Mouse (Mus musculus) spleen, embryonic (tissue): ENCODE data around the gene Kmo.

Experiments
- CTCF ChIA-PET: fragments of 350-600 bp; sonication (Branson Sonifier 250); formaldehyde crosslinking; loops from one replicate; lab custom pipeline; 2022; lab: Charles Lee

Kmo gene

DNA sequence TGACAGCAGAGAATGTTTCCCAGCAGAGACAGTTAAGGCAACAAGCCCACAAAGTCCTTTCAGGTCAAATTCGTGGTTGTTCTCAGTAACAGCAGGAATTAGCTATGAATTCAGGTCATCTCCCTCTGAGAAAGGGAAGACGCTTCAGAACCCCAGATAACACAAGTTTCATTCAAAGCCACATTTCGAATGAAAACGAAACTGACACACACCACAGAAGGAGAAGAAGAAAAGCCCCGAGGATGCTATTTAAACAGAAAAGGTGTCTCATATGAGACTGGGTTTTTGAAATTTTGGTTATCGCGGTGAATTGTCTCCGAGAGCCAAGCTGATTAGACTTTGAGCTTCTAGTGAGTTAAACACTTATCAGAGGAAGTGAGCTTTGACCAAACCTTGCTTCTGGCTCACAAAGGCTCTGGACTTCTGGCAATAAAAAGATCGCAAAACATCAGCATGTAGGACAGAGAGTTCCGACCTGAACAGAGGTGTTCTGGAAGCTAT is 11.6 kb downstream of the Kmo start:
- CTCF ChIA-PET: no interaction called here

DNA sequence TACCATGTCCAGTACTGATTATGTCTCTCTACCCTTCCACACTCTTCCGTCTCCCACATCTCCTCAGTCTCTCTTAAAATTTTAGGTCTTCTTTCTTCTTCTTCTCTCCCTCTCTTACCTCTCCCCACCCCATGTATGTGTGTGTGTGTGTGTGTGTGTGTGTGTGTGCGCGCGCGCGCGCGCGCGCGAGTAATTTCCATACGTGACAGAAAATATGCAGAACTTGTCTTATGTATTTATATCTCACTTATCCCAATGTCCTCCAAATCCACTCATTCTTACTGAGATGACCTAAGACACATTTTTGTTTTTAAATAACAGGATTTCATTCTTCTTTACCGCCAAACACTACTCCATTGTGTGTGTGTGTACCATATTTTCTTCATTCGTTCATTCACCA is 12.3 kb downstream of the Kmo start:
- CTCF ChIA-PET: no interaction called here

DNA sequence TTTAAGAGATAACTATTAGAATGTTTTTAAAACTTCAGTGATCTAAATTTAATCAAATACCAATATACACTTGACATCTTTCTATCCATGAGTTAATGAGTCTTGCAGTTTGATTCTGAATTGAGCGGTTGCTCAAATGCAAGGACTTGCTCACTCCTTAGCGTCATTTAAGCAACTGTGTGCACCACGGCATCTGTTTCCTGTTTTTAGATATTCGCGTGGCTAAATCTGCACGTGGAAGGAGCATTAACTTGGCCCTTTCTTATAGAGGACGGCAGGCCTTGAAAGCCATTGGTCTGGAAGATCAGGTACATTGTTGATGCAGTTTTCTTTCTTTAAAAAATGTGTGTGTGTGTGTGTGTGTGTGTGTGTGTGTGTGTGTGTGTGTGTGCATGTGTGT is 17.5 kb downstream of the Kmo start:
- CTCF ChIA-PET: no interaction called here

DNA sequence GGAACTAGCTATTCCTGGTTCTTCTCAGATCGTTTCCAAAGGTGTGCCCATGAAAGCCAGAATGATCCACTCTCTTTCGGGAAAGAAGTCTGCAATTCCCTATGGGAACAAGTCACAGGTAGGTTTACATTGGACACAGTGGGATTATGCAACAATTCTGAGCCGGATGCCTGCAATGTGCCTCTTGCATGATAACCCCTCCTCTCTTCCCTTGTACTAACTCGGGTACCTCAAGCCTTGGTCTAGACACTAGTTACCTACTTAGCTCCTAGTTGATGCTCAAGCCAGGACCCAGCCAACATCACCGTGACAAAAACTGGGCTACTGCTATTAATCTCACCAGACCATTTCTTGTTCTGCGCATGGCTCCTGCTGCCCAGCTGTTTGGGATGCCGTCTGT is 18.9 kb downstream of the Kmo start:
- CTCF ChIA-PET: no interaction called here

DNA sequence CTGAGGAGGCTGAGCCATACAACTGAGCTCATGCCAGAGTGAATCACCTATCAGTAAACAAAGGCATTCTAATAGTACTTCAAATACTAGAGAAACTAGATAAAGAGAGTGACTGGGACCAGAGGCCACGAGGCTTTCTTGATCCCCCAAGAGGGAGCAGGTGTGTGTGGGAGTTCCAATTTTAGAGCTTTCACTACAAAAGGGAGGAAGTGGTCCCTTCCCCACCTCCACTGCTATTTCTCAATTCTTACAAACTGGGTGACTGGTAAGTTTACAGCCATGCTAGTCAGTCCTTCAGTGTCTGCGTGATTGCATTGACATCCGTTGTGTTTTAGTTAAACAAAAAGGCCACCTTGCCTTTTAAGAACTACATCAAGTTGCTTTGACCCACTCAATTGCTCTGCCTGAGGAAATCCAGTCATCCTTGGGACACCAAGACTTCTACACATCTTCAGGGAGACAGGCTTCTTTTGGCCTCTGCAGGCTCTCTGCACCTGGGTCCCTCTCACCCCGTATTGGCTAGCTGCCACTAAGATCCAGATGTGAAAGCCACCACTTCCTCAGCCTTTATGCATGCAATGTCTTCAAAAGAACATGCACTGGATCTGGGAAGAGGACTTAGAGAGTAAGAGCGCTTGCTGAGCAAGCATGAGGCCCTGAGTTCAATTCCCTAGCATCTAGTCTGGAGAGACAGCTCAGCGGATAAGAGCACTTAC is 20.4 kb downstream of the Kmo start:
- CTCF ChIA-PET: interaction anchor here (0.5 to 0.6 kb wide), 2 partner anchors 15 to 23 kb away, joined by 3 read pairs; no protein-coding TSS in a partner anchor

DNA sequence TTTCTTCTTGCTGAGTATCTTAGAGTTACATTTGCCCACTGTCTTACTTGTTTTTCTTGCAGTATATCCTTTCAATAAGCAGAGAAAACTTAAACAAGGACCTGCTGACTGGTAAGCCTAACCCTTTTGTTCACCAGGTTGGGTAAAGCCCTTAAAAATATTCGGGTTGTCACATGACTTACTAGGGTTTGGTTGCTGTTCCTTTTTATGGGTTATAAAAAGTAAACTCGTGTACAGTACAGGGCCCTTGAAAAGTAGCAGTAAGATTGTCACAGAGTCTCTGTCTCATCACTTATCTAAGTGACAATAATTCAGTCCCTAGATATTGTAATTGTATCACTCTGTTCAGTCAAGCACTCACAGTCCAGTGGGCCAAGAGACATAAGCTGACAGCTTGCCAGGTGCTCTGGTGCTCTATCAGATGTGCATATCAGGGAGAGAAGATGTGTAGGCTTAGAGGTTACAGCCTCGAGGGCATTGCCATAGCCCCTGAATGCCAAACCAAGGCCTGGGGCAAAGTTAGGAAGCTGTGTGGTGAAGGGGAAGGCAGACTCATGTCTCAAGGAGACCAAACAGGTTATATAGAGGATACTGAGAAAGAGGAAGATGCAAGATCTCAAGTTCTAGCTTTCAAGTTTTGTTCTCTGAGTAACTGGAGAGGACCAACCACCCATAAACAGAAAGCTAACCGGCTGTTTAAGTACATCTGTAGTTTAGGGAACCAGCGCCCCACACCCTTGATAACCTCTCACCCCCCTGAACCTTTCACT is 23.5 kb downstream of the Kmo start:
- CTCF ChIA-PET: interaction anchor here (1.0 kb wide), 1 partner anchor 18 kb away, joined by 5 read pairs; the partner anchor contains the start of gene Fh1

DNA sequence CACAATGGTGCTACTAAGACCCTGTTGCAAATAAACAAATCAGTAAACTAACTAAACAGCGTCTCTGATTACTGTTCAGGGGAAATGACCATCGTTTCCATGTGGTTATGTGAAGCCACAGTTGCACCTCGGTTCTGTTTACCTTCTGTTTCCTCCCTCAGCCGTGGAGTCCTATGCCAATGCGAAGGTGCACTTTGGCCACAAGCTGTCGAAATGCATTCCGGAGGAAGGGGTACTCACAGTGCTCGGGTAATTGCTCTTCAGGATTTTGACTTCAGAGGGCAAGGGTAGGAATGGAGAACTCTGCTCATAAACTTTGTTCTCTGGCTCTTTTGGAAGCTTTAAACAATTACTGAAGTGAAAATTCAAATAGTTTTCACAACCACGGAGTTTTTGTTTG is 26.8 kb downstream of the Kmo start:
- CTCF ChIA-PET: no interaction called here

DNA sequence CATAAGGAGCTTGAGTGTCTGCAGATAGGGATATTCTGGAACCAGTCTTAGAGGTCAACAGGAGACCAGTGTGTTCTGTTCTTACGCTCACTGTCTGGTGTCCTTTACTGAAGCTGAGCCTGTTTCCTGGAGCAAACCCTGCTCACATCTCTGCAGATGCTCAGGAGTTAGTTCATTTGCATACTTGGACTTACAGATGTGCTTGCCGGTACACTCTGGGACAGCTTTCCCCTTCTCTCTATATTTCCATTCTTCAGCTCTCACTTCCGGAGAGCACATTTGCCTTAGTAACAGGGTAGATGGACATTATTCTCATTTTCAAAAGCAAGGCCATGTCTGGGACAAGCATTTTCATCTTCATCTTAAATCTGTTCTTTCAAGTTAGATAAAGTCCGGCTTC is 28.4 kb downstream of the Kmo start:
- CTCF ChIA-PET: no interaction called here

DNA sequence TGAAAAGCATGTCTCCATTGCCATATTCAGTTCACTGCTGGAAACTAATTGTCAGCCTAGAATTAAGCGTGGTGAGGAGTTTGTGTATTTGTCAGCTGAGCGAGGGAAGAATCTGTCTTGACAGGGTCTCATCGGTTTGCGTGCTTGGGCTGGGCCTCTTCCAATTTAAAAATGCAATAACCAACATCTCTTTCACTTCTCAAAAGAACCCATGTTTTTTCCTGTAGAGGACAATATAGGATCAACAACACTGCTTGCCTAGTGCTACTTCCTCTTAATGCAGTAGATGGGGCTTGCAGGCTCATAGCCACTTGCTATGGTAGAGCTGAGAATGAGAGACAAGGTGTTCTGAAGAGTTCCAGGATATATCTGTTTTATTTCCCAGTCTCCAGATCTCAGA is 39.7 kb downstream of the Kmo start:
- CTCF ChIA-PET: no interaction called here

DNA sequence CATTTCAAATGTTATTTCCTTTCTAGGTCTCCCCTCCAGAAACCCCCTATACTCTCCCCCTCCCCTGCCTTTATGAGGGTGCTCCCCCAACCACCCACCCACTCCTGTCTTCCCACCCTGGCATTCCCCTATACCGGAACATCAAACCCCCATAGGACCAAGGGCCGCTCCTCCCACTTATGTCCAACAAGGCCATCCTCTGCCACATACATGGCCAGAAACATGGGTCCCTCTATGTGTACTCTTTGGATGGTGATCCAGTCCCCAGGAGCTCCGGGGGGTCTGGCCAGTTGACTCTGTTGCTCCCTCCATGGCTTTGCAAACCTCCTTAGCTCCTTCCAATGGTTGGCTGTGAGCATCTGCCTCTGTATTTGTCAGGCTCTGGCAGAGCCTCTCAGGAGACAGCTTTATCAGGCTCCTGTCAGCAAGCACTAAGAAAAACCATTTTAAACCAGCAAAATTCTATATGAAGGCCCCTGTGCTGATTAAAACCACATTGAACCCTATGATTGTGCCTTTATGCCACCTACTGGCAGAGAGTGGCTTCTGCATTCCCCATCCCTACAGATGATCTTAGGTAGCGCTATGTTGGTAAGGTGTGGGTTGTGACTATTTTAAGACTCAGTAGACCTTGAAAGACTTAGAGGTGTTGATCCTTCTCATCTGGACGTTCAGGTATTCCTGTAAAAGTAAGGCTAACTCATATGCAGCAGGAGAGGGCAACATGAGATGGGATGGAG is 48.7 kb downstream of the Kmo start:
- CTCF ChIA-PET: interaction anchor here (0.6 to 1.3 kb wide), 4 partner anchors 31 to 50 kb away, joined by 3 to 5 read pairs (median 4); no protein-coding TSS in a partner anchor

DNA sequence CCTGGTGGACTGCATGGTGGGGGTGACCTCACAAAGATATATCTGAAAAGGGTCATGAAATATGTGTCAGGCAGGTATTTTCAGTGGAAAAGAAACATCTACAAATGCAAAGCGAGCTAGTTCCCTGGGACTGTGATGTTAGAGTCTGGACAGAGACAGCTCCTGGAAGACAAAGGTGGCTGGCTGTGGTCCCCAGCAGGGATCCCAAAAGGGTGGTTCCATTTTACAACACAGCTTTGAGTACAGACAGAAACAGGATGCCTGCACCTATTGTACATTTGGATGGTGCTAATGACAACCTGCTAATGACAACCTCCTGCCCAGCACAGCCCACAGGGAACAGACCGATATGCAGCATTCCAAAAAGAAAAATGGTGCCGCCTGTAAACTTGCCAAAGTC is 49.3 kb downstream of the Kmo start:
- CTCF ChIA-PET: interaction anchor here (0.6 to 1.3 kb wide), 4 partner anchors 30 to 50 kb away, joined by 3 to 5 read pairs (median 4); no protein-coding TSS in a partner anchor

DNA sequence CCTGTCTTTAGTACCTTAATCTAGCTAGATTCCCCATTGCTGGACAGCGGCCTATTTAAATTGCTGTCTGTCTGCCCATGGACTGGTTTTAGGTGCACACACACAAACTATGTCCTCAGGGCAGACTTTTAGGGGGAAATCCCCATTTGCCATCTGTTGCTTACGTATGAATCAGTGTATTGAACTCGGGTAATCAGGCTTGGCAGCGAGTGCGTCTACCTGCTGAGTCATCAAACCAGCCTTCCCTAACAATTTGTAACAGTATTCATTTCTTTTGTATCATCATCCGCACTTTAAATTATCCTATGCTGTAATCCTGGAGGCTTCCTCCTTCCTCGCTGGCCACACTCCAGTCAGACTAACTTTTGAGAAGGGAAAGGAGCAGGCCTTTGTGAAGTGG is 49.9 kb downstream of the Kmo start:
- CTCF ChIA-PET: interaction anchor here (0.9 to 1.3 kb wide), 2 partner anchors 40 to 43 kb away, joined by 3 to 4 read pairs; no protein-coding TSS in a partner anchor

DNA sequence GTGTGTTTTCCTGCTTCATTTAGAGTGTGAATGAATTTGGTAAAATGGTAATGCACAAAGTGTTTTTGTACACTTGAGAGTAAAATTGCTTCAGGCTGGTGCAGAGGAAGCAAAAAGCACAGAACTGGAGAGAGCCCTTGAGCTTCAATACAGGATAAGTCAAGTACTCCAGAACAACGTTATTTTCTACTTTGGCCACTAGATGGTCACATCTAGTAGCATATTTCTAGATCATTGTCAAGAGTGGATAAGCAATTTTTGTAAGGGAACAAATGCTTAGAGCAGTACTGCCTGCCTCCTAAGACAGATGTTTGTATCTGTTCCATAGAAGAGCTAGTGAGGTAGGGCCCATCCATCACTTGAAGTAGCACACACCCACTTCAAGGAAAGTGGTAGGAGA is 51.4 kb downstream of the Kmo start:
- CTCF ChIA-PET: no interaction called here

DNA sequence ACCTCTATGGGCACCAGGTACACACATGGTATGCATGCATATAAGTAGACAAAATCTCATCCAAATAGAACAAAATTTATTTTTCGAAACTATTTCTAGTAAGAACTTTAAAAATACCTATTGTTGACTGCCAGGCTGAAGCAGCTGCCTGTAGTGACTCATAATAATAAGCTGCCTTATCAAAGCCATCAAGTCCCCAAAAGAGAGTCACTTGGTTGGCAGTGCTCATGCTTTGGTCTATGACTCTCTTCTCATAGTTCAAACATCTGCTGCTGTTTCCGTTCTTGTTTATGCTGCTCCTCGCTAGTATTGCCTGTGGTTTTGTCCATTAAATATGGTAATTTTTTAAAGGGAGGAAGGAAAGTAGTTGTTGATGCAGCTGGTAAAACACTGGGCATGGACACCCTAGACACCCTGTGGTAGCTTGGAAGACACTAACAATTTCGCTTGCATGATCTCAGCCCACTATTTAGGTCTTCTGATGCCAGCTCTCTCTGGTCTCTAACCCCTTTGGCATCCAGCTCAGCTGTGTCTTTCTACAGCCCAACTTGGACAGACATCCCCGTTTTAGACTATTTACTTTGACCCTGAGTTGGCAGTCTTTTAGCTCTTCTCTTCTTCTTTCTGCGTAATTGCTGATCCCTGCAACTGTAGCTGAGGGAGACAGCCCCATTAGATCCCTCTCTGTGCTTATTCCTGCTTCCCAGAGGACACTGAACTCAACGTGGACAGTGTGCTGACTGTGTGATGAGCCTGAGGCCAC is 53.6 kb downstream of the Kmo start:
- CTCF ChIA-PET: interaction anchor here (0.7 kb wide), 1 partner anchor 16 kb away, joined by 3 read pairs; no protein-coding TSS in a partner anchor

DNA sequence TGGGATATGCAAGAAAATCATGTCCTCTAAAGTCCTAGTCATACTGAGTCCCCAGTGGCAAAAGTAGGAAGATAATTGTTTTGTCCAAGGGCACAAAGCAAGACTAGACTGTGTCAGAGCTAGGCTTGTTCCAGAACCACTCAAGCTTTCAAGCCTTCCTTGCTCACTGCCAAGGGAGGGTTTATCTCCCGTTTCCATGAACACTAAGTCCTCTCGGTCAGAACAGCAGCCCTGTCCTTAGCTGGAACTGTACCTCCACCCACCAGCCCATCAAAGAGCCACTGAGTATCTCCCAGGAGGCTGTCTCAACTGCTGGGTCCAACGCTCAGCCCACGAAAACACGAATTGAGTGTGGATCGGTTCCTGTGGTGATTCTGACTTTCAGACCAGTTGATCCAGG is 54.9 kb downstream of the Kmo start:
- CTCF ChIA-PET: no interaction called here

DNA sequence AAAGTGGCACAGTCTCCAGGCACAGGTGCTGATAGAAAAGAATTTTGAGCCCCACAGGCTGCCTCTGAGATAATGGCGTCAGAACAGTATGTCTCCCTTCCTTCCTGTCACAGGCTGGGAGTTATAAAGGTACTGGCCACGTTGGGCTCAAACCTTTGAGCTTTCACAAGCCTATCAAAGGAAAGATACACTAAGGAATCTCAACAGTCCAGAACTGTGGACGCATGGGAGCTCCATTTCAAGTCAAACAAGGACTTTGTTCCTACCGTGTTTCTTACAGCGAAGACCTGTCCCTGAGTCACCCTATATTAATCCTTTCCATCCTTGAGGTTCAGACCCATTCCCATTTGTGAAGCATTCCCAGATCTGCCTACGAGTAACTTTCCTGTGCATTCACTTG is 57.3 kb downstream of the Kmo start:
- CTCF ChIA-PET: no interaction called here

DNA sequence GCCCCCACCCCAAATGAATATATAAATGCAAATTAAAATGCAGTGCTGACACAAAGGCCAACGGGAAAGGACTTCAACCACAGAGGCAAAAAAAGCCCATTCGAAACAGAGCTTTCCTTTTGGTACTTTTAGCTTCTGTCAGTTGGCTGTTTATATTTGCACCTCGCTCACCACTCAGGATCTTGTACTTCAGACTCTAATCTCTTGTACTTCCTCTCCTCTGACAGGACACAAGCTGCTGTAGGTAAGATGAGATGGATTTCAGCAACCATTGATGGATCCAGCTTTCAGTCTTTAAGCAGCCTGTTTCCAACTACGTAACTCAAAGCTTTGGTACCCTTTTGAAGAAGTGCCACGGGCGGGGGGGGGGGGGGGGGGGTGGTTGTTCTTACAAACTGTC is 60.8 kb downstream of the Kmo start:
- CTCF ChIA-PET: no interaction called here

DNA sequence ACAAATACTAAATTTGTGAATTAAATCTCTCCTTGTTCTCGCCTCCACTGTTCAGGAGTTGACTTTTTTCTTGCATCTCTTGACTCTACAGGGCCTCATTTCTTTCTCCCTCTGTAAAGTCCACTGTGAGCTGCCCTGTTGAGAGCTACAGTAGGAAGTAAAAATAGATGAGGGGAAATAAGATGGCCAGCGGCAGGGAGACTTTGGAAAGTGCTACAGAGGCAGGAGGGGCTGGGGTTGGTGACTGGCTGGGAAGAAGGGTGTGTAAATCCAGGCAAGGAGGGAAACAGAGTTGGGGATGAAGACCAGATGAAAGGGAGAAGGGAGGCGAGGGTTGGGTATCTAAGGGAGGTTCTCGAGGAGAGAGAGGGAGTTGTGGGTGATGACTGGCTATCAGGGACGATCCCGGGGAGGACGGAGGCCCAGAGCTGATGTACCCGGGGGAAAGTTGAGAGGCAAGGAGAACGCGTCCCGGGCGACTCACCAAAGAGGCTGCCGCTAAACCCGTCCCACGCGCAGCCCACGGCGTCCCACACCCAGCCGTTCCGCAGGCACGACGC is 71.6 kb downstream of the Kmo start:
- CTCF ChIA-PET: no interaction called here

DNA sequence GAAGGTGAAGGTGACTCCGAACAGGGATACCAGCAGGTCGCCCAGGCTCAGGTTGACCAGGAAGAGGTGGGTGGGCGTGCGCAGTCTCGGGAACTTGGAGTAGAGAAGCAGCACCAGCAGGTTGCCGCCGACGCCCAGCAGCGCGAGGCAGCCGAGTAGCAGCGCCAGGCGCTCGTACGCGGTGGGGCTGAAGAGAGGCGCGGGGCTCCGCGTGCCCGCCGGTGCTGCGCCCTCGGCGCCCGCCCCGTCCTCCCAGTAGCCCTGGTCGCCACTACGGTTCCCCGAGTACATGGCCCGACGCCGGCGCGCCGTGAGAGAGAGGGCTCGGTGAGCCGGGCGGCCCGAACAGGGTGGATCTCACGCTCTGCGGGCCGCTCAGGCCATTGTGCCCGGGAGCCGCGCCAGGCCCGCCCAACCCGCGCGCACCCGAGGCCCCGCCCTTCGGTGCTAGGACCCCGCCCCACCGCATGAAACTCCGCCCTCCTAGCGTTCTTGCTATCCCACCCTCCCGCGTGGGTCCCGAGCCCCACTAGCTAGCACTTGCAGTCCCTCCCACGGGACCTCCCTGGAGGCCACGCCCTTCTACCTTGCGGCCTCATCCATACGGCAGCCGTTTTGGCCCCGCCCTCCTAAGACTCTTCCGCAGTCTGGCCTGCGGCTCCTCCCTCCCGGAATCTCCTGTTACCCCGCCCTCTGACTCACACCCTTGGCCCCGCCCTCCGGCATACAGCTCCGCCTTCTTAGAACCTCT is 72.2 kb downstream of the Kmo start, which contains the start of the genes Opn3 and Chml:
Gene Opn3 (minus strand): TSS at position 531 of the 751 bp plus-strand sequence.
Gene Chml (minus strand): TSS at position 656 of the 751 bp plus-strand sequence.
- CTCF ChIA-PET: no interaction called here

DNA sequence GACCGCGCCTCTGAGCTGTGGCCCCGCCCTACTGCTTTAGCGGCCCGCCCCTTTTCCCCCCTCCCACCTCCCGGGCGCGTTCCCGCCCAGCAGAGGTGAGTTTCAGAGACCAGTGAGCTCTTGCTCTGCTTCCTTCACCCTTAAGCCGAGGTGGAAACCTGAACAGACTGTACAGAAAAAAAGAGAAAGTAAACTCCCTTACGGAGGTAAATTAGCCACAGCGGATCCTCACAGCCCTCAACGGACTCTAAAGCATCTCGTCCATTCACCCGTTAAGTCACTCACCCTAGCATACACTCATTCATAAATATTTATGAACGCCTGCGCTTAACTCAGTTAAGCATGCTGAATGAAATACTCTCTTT is 72.8 kb downstream of the Kmo start:
- CTCF ChIA-PET: interaction anchor here (0.7 kb wide), 1 partner anchor 91 kb away, joined by 9 read pairs; no protein-coding TSS in a partner anchor
